Mouse (Mus musculus) megakaryocyte-erythroid progenitor cell, adult 5-6 weeks (primary cell): ENCODE measurements around the gene Zfp575. TPM values are rescaled to one million over a fixed set of nuclear protein-coding genes. Genes with fewer than 3 reads are reported as not detected.

Experiments used
- total RNA-seq, 2 experiments: library from RNA; stranded (forward) in 1 of 2; stranded (reverse) in 1 of 2; fragments of 200-1000, 215-1000 nt in 1 of 2; fragments of >200 nt in 1 of 2; fragmentation: Nextera tagmentation in 1 of 2; gene quantifications; 2 replicates each; pipeline ENCODE4 v1.2.3; 2014 to 2017

Gene Zfp575
- total RNA-seq, 2 experiments from 2014 or later, result not detected

Other genes with a start within 250 kb of the Zfp575 start
- gene Lypd5, start 238.4 kb downstream of the Zfp575 start, total RNA-seq (2014; fragmentation: Nextera tagmentation), result not detected in 2 replicates
- gene Lypd5, start 238.4 kb downstream of the Zfp575 start, total RNA-seq (2017), result not detected in 2 replicates
- 120 and 147 TPM in 2 replicates for gene Kcnn4, start 217.4 kb downstream of the Zfp575 start, total RNA-seq (2014; fragmentation: Nextera tagmentation)
- 121 and 155 TPM in 2 replicates for gene Kcnn4, start 217.4 kb downstream of the Zfp575 start, total RNA-seq (2017)
- 32.7 and 41.2 TPM in 2 replicates for gene Smg9, start 188.0 kb downstream of the Zfp575 start, total RNA-seq (2014; fragmentation: Nextera tagmentation)
- 11.2 and 26.3 TPM in 2 replicates for gene Smg9, start 188.0 kb downstream of the Zfp575 start, total RNA-seq (2017)
- gene Irgc1, start 135.3 kb downstream of the Zfp575 start, total RNA-seq (2014; fragmentation: Nextera tagmentation), result not detected in 2 replicates
- gene Irgc1, start 135.3 kb downstream of the Zfp575 start, total RNA-seq (2017), result not detected in 2 replicates
- 2.3 and 5.4 TPM in 2 replicates for gene Plaur, start 125.2 kb downstream of the Zfp575 start, total RNA-seq (2014; fragmentation: Nextera tagmentation)
- gene Plaur, start 125.2 kb downstream of the Zfp575 start, total RNA-seq (2017), result 2.2 and 2.5 TPM in 2 replicates
- 0.27 TPM in 1 of 2 replicates, not detected in the other for gene Cadm4, start 105.6 kb downstream of the Zfp575 start, total RNA-seq (2014; fragmentation: Nextera tagmentation)
- not detected in 2 replicates for gene Cadm4, start 105.6 kb downstream of the Zfp575 start, total RNA-seq (2017)
- 3.5 and 4.0 TPM in 2 replicates for gene Zfp428, start 80.6 kb downstream of the Zfp575 start, total RNA-seq (2014; fragmentation: Nextera tagmentation)
- 3.1 and 9.7 TPM in 2 replicates for gene Zfp428, start 80.6 kb downstream of the Zfp575 start, total RNA-seq (2017)
- not detected in 2 replicates for gene AC161166.1, start 75.2 kb downstream of the Zfp575 start, total RNA-seq (2014; fragmentation: Nextera tagmentation)
- gene AC161166.1, start 75.2 kb downstream of the Zfp575 start, total RNA-seq (2017), result not detected in 2 replicates
- gene Irgq, start 57.0 kb downstream of the Zfp575 start, total RNA-seq (2014; fragmentation: Nextera tagmentation), result 4.7 and 6.3 TPM in 2 replicates
- gene Irgq, start 57.0 kb downstream of the Zfp575 start, total RNA-seq (2017), result 3.0 and 5.2 TPM in 2 replicates
- gene Pinlyp, start 41.5 kb downstream of the Zfp575 start, total RNA-seq (2014; fragmentation: Nextera tagmentation), result not detected in 2 replicates
- not detected in 2 replicates for gene Pinlyp, start 41.5 kb downstream of the Zfp575 start, total RNA-seq (2017)
- 89.0 and 93.7 TPM in 2 replicates for gene Xrcc1, start 41.4 kb downstream of the Zfp575 start, total RNA-seq (2014; fragmentation: Nextera tagmentation)
- 20.7 and 36.6 TPM in 2 replicates for gene Xrcc1, start 41.4 kb downstream of the Zfp575 start, total RNA-seq (2017)
- gene Ethe1, start 98 bp downstream of the Zfp575 start, total RNA-seq (2014; fragmentation: Nextera tagmentation), result 12.4 and 19.8 TPM in 2 replicates
- gene Ethe1, start 98 bp downstream of the Zfp575 start, total RNA-seq (2017), result 8.3 and 11.4 TPM in 2 replicates
- gene Phldb3, start 23.1 kb upstream of the Zfp575 start, total RNA-seq (2014; fragmentation: Nextera tagmentation), result 2.6 and 2.8 TPM in 2 replicates
- 6.8 and 9.7 TPM in 2 replicates for gene Phldb3, start 23.1 kb upstream of the Zfp575 start, total RNA-seq (2017)
- gene Lypd3, start 48.9 kb upstream of the Zfp575 start, total RNA-seq (2014; fragmentation: Nextera tagmentation), result not detected in 2 replicates
- gene Lypd3, start 48.9 kb upstream of the Zfp575 start, total RNA-seq (2017), result not detected in 2 replicates
- not detected in 2 replicates for gene Tex101, start 89.0 kb upstream of the Zfp575 start, total RNA-seq (2014; fragmentation: Nextera tagmentation)
- not detected in 2 replicates for gene Tex101, start 89.0 kb upstream of the Zfp575 start, total RNA-seq (2017)
- not detected in 2 replicates for gene BC049730, start 121.6 kb upstream of the Zfp575 start, total RNA-seq (2014; fragmentation: Nextera tagmentation)
- gene BC049730, start 121.6 kb upstream of the Zfp575 start, total RNA-seq (2017), result not detected in 2 replicates
- not detected in 2 replicates for gene Gm4763, start 139.3 kb upstream of the Zfp575 start, total RNA-seq (2014; fragmentation: Nextera tagmentation)
- gene Gm4763, start 139.3 kb upstream of the Zfp575 start, total RNA-seq (2017), result not detected in 2 replicates
- gene Cd177, start 172.7 kb upstream of the Zfp575 start, total RNA-seq (2014; fragmentation: Nextera tagmentation), result 3.2 TPM in 1 of 2 replicates, not detected in the other
- gene Cd177, start 172.7 kb upstream of the Zfp575 start, total RNA-seq (2017), result 1.8 and 2.6 TPM in 2 replicates
- not detected in 2 replicates for gene Ceacam10, start 189.6 kb upstream of the Zfp575 start, total RNA-seq (2014; fragmentation: Nextera tagmentation)
- 6.4 TPM in 1 of 2 replicates, not detected in the other for gene Ceacam10, start 189.6 kb upstream of the Zfp575 start, total RNA-seq (2017)